Mouse (Mus musculus) CH12.LX (cell line): ENCODE measurements at regions not wholly inside any gene's neighbourhood (a gene's known extent, or its start where the extent isn't known, plus 50 kb on each side); places are given as distances from the start of the nearest gene placed in this dataset.

Source experiments
- DNase-seq: peaks from one replicate; pipeline ENCODE4 v3.0.0-alpha.2; 2013; ENCODE audit errors: extremely low read depth
- H3K27ac ChIP-seq: 2 replicates; pipeline ENCODE4 v1.5.1; 2012; ENCODE audit warnings: low read depth, mild to moderate bottlenecking, control low read depth, moderate library complexity; ENCODE audit not compliant: insufficient read depth
- H3K27me3 ChIP-seq: replicated peaks from 2 replicates; pipeline ENCODE3; 2012; ENCODE audit warnings: inconsistent platforms
- H3K36me3 ChIP-seq, 2 experiments: replicated peaks in 1 of 2; 2 replicates each; pipeline versions ENCODE3 to v1.6.1; 2012; ENCODE audit warnings: inconsistent platforms in 1 of 2, low read length in 1 of 2, mild to moderate bottlenecking in 1 of 2, mixed read lengths in 1 of 2, moderate library complexity in 1 of 2; ENCODE audit not compliant: control insufficient read depth in 1 of 2, insufficient read depth in 1 of 2
- H3K4me1 ChIP-seq, 2 experiments: 2 replicates each; pipeline ENCODE4 v1.6.1; 2012; ENCODE audit warnings: inconsistent platforms in 1 of 2, moderate library complexity in 1 of 2; ENCODE audit not compliant: insufficient read depth in 2 of 2, control insufficient read depth in 1 of 2
- H3K4me2 ChIP-seq: 2 replicates; pipeline ENCODE4 v1.6.1; 2012; ENCODE audit warnings: low read depth, mild to moderate bottlenecking, control low read depth; ENCODE audit not compliant: poor library complexity, insufficient read depth, severe bottlenecking
- H3K4me3 ChIP-seq, 3 experiments: fragments of 150-350 bp in 1 of 3; sonication (generic) in 1 of 3; replicated peaks in 1 of 3; 2 replicates each; pipeline versions ENCODE3 to v1.5.1; 2011 to 2012; ENCODE audit warnings: low read depth in 2 of 3, low read length in 2 of 3, mild to moderate bottlenecking in 2 of 3, moderate library complexity in 2 of 3, control low read depth in 1 of 3, improper control_type of control experiment in 1 of 3, inconsistent platforms in 1 of 3, mixed read lengths in 1 of 3; ENCODE audit not compliant: poor library complexity in 1 of 3
- H3K79me2 ChIP-seq: replicated peaks from 2 replicates; pipeline ENCODE4 v1.6.1; 2012; ENCODE audit warnings: mild to moderate bottlenecking, moderate library complexity; ENCODE audit not compliant: control insufficient read depth, poor library complexity, insufficient read depth, severe bottlenecking; ENCODE audit errors: extremely low read depth
- H3K9ac ChIP-seq: 2 replicates; pipeline ENCODE4 v1.6.1; 2012; ENCODE audit warnings: low read depth, mild to moderate bottlenecking, control low read depth, moderate library complexity; ENCODE audit not compliant: insufficient read depth
- H3K9me3 ChIP-seq: replicated peaks from 2 replicates; pipeline ENCODE3; 2012; ENCODE audit warnings: low read length, inconsistent platforms, mixed read lengths
- BHLHE40 ChIP-seq: IDR thresholded peaks from 2 replicates; pipeline ENCODE4 v1.6.1; 2011; ENCODE audit warnings: mild to moderate bottlenecking, low read depth, low read length, improper control_type of control experiment
- CHD1 ChIP-seq: IDR thresholded peaks from 2 replicates; pipeline ENCODE4 v1.6.1; 2012; ENCODE audit warnings: low read depth, low read length, improper control_type of control experiment, inconsistent platforms
- CTCF ChIP-seq, 2 experiments: IDR thresholded peaks in 1 of 2; conservative IDR thresholded peaks in 1 of 2; 2 replicates each; pipeline ENCODE4 v1.5.1; 2011 to 2012; ENCODE audit warnings: low read depth in 2 of 2, low read length in 2 of 2, improper control_type of control experiment in 1 of 2, inconsistent platforms in 1 of 2, mild to moderate bottlenecking in 1 of 2, moderate library complexity in 1 of 2
- ETS1 ChIP-seq: conservative IDR thresholded peaks from 2 replicates; pipeline ENCODE4 v1.6.1; 2012; ENCODE audit warnings: low read depth, mild to moderate bottlenecking, inconsistent platforms, low read length, improper control_type of control experiment, moderate library complexity
- GABPA ChIP-seq: IDR thresholded peaks from 2 replicates; pipeline ENCODE4 v1.6.1; 2012; ENCODE audit warnings: low read depth, low read length, improper control_type of control experiment, inconsistent platforms; ENCODE audit not compliant: insufficient replicate concordance
- JUN ChIP-seq: IDR thresholded peaks from 2 replicates; pipeline ENCODE4 v1.6.1; 2011; ENCODE audit warnings: low read depth, mild to moderate bottlenecking, low read length, improper control_type of control experiment, moderate library complexity; ENCODE audit not compliant: insufficient read depth
- JUND ChIP-seq: conservative IDR thresholded peaks from 2 replicates; pipeline ENCODE4 v1.6.1; 2011; ENCODE audit warnings: low read depth, low read length, improper control_type of control experiment
- KAT2A ChIP-seq: IDR thresholded peaks from 2 replicates; pipeline ENCODE4 v1.6.1; 2012; ENCODE audit warnings: low read length, improper control_type of control experiment, inconsistent platforms; ENCODE audit not compliant: insufficient replicate concordance
- MAX ChIP-seq: IDR thresholded peaks from 2 replicates; pipeline ENCODE4 v1.6.1; 2011; ENCODE audit warnings: low read length, improper control_type of control experiment
- MXI1 ChIP-seq: IDR thresholded peaks from 2 replicates; pipeline ENCODE4 v1.6.1; 2011; ENCODE audit warnings: mild to moderate bottlenecking, low read depth, low read length, improper control_type of control experiment
- MYC ChIP-seq: IDR thresholded peaks from 2 replicates; pipeline ENCODE4 v1.6.1; 2011; ENCODE audit warnings: low read depth, mild to moderate bottlenecking, improper control_type of control experiment, low read length
- NELFE ChIP-seq: IDR thresholded peaks from 2 replicates; pipeline ENCODE4 v1.6.1; 2011; ENCODE audit warnings: low read depth, low read length, improper control_type of control experiment
- NRF1 ChIP-seq: IDR thresholded peaks from 2 replicates; pipeline ENCODE4 v1.6.1; 2014; ENCODE audit warnings: low read depth, mild to moderate bottlenecking, inconsistent platforms, low read length, improper control_type of control experiment, moderate library complexity
- PAX5 ChIP-seq: IDR thresholded peaks from 2 replicates; pipeline ENCODE4 v1.6.1; 2012; ENCODE audit warnings: low read length, inconsistent platforms, mixed read lengths
- RAD21 ChIP-seq: IDR thresholded peaks from 2 replicates; pipeline ENCODE4 v1.6.1; 2011; ENCODE audit warnings: low read depth, mild to moderate bottlenecking, low read length, improper control_type of control experiment, moderate library complexity
- SIN3A ChIP-seq: IDR thresholded peaks from 2 replicates; pipeline ENCODE4 v1.6.1; 2012; ENCODE audit warnings: low read length, improper control_type of control experiment, inconsistent platforms
- SMC3 ChIP-seq: IDR thresholded peaks from 2 replicates; pipeline ENCODE4 v1.6.1; 2011; ENCODE audit warnings: low read depth, low read length, improper control_type of control experiment
- TBP ChIP-seq: conservative IDR thresholded peaks from 2 replicates; pipeline ENCODE4 v1.6.1; 2011; ENCODE audit warnings: low read depth, low read length, improper control_type of control experiment
- TCF12 ChIP-seq: IDR thresholded peaks from 2 replicates; pipeline ENCODE4 v1.6.1; 2014; ENCODE audit warnings: low read depth, mild to moderate bottlenecking, inconsistent platforms, low read length, improper control_type of control experiment
- UBTF ChIP-seq: IDR thresholded peaks from 2 replicates; pipeline ENCODE4 v1.6.1; 2012; ENCODE audit warnings: low read depth, mild to moderate bottlenecking, inconsistent platforms, low read length, improper control_type of control experiment, moderate library complexity
- USF1 ChIP-seq: IDR thresholded peaks from 2 replicates; pipeline ENCODE4 v1.6.1; 2014; ENCODE audit warnings: low read depth, mild to moderate bottlenecking, inconsistent platforms, low read length, improper control_type of control experiment
- USF2 ChIP-seq: conservative IDR thresholded peaks from 2 replicates; pipeline ENCODE4 v1.6.1; 2011; ENCODE audit warnings: low read depth, low read length, improper control_type of control experiment
- ZKSCAN1 ChIP-seq: IDR thresholded peaks from 2 replicates; pipeline ENCODE4 v1.6.1; 2012; ENCODE audit warnings: low read depth, inconsistent platforms, low read length, improper control_type of control experiment, borderline replicate concordance
- ZMIZ1 ChIP-seq: IDR thresholded peaks from 2 replicates; pipeline ENCODE4 v1.6.1; 2012; ENCODE audit warnings: low read depth, mild to moderate bottlenecking, inconsistent platforms, low read length, improper control_type of control experiment
- ZNF384 ChIP-seq: IDR thresholded peaks from 2 replicates; pipeline ENCODE4 v1.6.1; 2012; ENCODE audit warnings: low read depth, low read length, improper control_type of control experiment, inconsistent platforms
- dilution Hi-C: fragments of 300-500 bp; cut with MboI; formaldehyde crosslinking; loops from 2 replicates; pipeline ENCODE4 v1.14.3; 2020; ENCODE audit warnings: low sequenced_read_pairs; ENCODE audit not compliant: extremely low pct_unique_long_range_greater_than_20kb, extremely low pct_ligation_motif_present
- in situ Hi-C: fragments of 300-500 bp; cut with MboI; formaldehyde crosslinking; loops from 3 replicates; pipeline ENCODE4 v1.14.3; 2019; ENCODE audit warnings: low sequenced_read_pairs, low pct_ligation_motif_present, low pct_unique_long_range_greater_than_20kb, mixed read lengths

GRCm38 (mm10) chr1:183669271-183669670 lies 251.3 kb downstream of the Hhipl2 start:
- Histone ChIP-seq H3K4me3 (no peak overlapping the region), H3K79me2 (no peaks in the 10 kb centered on the region), H3K36me3 (no peaks in the 10 kb centered on the region), H3K27ac (no peak overlapping the region), H3K27me3 (no peaks in the 10 kb centered on the region), H3K9me3 (peaks cover 4% of the 10 kb centered on the region), H3K4me2 (peak overlapping the region; percentile 83), H3K4me1 (peaks cover 0 to 6% of the 10 kb centered on the region in 2 experiments; a peak in 2 of 4 replicates), H3K9ac (no peak overlapping the region)
- DNase-seq = no peak
- TF ChIP-seq USF2 = no peak
- no peak for TF ChIP-seq JUN
- TF ChIP-seq ETS1 = no peak
- TF ChIP-seq KAT2A = no peak
- TF ChIP-seq BHLHE40 = no peak
- TF ChIP-seq CHD1 = no peak
- TF ChIP-seq ZMIZ1 = no peak
- no peak for TF ChIP-seq TBP
- no peak for TF ChIP-seq USF1
- no peak for TF ChIP-seq NRF1
- no peak for TF ChIP-seq UBTF
- no peak for TF ChIP-seq ZKSCAN1
- no peak for TF ChIP-seq NELFE
- TF ChIP-seq PAX5 = no peak
- no peak for TF ChIP-seq CTCF (conservative IDR thresholded peaks at IDR 0.05 in 1 of 2, IDR thresholded peaks at IDR 0.05 in 1 of 2; ENCODE audit: low read depth in 2 of 2, low read length in 2 of 2)
- no peak for TF ChIP-seq MAX
- dilution Hi-C loops (no loop called here), in situ Hi-C loops (loop anchor here (25.0 kb wide), 1 partner anchor 368 kb away; the partner anchor contains the start of gene 1700056E22Rik)

- Histone ChIP-seq H3K4me2 (peak overlapping the region; percentile 83), H3K4me3 (no peak overlapping the region), H3K36me3 (no peaks in the 10 kb centered on the region), H3K27me3 (no peaks in the 10 kb centered on the region), H3K9ac (no peak overlapping the region), H3K27ac (no peak overlapping the region), H3K79me2 (no peaks in the 10 kb centered on the region), H3K9me3 (peaks cover 4% of the 10 kb centered on the region), H3K4me1 (peaks cover 0 to 6% of the 10 kb centered on the region in 2 experiments; a peak in 2 of 4 replicates)
- DNase-seq = peak; percentile 15
- in situ Hi-C loops = loop anchor here (25.0 kb wide), 1 partner anchor 368 kb away; the partner anchor contains the start of gene 1700056E22Rik
- dilution Hi-C loops = no loop called here
- TF ChIP-seq CHD1 (no peak), RAD21 (no peak), JUND (no peak), USF2 (no peak), ZMIZ1 (no peak), NRF1 (no peak), KAT2A (no peak), MAX (no peak), MYC (no peak), GABPA (no peak), MXI1 (no peak), UBTF (no peak), SMC3 (no peak), TBP (no peak), SIN3A (no peak), TCF12 (no peak), NELFE (no peak), ETS1 (no peak), ZNF384 (no peak)
Measured at GRCm38 (mm10) chr1:183669674-183670073, 251.7 kb downstream of the Hhipl2 start.
